Mouse (Mus musculus): ENCODE results near the gene Ccdc121.

The Ccdc121 gene

DNA sequence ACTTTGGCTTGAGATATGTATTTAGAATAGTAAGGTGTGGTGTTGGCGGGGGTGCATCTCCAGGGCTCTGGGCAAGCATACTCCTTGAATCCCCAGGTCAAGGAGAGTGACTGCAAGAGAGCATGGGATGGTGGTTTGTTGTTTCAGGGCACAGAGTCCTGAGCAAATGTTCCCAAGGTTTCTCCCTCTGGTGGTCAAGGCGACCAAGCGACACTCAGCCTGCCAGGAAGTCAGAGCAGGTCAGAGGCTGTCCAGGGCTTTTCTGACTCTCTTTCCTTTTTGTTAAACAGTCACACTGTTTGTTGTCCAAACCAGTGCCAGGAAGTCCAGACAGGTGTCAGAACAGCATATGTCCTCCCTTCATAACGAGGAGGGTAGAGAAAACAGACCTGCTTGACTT is at the start of gene Ccdc121:
Gene Ccdc121 (minus strand): TSS at position 145 of the 400 bp plus-strand sequence.
- DNase-seq (ENCODE audit: low read depth, low spot score): no peak

DNA sequence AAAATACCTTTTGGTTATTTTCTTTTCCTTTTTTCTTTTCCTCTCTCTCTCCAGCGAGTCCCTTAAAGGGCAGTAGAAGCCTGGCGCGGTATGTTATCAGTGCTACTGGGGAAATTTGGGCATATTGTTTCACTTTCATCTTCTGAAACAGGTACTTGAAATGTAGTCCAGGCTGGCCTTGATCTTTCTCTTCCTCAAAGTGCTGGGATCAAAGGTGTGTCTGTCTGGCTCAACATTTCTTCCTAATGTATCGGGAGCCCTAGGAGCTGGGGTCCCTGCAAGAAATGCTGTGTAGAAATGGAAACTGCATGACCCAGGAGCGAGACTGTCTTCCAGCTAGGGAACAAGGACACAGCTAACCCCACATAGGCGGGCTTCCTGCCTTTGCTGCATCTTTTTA is 49.1 kb upstream of the Ccdc121 start:
- no peak for DNase-seq (ENCODE audit: low read depth, low spot score)

DNA sequence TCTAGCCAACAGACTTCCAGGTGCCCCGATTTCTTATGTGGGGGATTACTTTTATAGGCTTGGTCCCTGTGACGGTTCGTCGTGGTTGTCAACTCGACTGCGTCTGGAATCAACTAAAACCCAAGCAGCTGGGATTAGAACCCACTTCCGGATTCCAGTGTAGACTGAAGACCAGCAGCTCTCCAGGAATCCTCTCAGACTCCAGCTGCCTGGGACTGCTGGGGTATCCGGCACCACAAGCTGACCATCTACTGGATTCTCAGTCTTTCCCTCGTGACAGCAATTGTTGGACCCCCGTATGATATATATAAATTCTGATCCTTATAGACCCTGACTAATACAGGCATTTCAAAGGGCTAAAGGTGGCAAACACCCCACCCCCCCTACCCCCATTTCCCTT is 48.4 kb upstream of the Ccdc121 start:
- no peak for DNase-seq (ENCODE audit: low read depth, low spot score)

DNA sequence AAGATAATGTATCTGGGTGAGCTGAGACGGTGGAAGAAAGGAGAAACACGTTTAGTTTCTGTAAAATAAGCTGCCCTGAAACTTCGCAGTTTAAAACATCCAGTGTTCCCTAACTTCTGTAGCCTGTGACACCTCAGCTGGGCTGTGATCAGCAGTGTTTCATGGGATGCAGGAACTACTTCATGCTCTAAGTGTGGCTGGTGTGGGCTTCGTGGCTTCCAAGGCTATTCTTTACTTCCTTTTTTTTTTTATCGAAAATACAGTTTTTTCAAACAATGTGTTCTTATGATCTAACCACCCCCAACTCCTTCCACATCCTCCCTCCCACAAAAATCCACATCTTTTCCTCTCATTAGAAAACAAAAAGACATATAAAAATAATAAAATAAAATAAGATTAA is 44.2 kb upstream of the Ccdc121 start:
- DNase-seq (ENCODE audit: low read depth, low spot score): no peak

DNA sequence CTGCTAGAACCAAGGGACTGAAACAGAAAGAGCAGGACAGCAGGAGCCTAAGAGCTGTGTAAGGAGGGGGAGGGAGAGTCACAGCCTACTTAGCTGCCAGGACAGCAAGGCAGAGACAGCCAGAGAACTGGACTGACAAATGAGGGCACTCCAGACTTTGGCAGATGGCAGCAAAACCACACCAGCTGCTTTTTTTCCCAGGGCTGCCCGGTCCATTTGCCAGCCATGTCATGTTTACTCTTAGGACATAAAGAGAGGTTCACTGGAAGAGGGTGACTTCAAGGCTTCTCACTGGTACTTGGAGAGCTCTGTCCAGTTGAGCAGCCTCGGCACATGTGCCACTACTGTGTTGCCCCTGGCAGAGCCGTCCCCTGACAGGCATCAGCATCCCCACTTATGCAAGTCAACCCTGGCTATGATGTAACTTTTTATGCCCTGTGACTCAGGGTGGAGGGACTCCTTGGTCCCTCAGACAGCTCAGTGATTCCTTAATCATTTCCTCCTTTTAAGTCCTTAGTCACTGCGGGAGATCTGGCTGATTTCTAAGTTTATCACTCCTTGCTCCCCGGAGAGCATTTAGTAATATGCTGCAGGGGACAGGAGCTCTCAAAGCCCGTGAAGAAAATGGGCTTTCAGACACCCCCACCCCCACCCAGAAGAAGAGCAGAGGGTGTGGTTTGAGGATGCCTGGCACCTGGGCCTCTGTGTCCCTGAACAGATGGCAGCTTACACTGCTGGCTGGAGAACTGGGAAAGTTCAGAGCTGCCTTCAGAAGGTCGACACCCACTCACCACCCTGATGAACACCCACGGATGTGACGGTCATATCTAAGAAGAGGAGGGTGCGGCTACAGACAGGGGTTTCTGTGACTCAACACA is 41.5 kb upstream of the Ccdc121 start:
- no peak for DNase-seq (ENCODE audit: low read depth, low spot score)

DNA sequence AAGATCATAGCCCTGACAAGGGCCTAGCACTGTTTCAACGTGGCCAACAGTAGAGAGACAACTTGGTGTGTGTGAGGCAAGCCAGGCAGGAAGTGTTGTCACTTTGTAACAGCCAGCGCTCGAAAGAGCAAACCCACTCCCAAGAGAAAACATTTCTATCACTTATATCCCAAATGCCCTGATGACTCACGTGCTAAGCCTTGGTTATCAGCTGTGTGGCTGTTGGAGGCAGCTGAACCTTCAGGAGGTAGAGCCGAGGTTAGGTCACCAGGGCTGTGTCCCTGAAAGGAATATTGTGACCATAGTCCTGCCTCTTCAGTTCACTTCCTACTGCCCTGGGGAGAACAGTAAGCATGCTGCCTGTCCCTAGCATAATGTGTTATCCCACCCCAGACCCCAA is 39.6 kb upstream of the Ccdc121 start:
- no peak for DNase-seq (ENCODE audit: low read depth, low spot score)

DNA sequence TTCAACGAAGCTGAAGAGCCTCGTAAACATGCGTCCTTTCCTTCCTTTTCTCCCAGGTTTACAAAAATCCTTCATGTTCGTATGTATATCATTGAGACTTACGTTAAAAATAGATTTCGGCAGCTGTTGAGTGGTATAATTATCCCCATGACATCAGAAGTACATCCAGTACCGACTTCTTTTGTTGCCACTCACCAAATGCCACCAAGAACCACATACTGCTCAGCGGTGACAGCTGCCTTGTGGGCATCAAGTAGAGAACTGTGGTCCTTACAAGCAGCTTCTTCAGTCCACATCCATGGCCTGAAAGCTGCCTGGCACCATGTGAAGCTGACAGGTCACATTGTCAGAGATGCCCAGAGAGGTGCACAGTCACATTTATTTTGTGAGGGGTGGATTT is 38.7 kb upstream of the Ccdc121 start:
- DNase-seq (ENCODE audit: low read depth, low spot score): no peak

DNA sequence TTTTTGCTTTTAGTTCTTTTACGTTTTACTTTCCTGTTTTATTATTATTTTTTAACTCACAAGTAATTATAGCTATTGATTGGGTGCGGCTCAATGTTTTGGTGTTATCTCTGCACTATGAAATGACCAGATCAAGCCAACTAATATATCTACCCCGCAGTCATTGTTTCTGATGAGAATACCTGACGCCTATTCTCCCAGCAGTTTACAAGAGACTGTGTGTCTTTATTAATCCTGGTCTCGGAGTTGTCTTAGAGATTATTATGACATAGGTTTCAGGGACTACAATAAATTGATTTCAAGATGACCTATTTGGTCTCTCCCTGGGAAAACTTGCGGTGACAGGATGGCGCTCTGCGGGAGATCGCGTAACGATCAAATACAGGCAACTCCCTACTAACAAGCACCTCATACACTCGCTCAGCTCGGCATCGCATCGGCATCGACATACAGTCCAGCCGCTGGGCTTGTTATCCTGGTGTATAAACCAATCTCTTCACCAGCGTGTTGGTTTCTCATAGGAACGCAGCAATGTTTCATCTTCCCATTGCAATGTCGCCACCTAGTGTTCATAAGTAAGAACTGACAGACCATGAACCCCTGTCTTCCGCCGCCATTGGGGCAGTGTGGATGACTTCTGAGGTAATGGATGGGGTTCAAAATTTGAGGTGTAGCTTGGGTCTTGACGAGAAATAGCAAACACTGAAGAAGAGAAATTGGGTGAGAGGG is 34.0 kb upstream of the Ccdc121 start:
- DNase-seq (ENCODE audit: low read depth, low spot score): peak; percentile 18

DNA sequence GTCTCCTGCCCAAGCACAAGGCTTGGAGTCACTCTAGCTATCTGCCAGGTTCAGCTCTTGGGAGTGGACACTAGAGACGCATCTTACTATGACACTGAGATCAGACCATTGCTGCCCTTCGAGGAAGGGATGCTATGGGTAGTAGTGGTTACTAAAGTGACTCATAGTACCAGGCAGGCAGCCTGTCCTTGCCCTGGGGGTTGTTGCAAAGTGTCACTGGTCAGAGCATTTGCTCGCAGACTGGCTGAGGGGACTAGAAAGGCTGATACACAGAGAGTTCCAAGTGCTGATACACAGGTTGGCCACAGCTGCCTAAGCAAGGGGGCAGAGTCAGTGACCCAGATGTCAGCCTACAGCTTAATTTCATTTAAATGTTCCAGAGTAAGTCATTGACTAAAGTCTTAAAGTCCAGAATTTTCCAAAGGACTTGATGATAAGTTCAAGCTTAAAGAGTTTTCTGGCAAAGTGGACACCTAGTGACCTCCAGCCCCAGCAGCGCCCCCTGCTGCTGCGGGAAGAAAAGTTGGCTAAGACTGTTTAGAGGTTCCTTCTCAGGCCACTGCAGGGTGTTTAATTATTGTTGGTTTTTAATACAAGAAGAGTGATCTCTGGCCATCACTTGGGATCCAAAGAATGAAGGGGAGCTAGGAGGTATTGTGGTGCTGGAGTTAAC is 32.6 kb upstream of the Ccdc121 start:
- no peak for DNase-seq (ENCODE audit: low read depth, low spot score)

DNA sequence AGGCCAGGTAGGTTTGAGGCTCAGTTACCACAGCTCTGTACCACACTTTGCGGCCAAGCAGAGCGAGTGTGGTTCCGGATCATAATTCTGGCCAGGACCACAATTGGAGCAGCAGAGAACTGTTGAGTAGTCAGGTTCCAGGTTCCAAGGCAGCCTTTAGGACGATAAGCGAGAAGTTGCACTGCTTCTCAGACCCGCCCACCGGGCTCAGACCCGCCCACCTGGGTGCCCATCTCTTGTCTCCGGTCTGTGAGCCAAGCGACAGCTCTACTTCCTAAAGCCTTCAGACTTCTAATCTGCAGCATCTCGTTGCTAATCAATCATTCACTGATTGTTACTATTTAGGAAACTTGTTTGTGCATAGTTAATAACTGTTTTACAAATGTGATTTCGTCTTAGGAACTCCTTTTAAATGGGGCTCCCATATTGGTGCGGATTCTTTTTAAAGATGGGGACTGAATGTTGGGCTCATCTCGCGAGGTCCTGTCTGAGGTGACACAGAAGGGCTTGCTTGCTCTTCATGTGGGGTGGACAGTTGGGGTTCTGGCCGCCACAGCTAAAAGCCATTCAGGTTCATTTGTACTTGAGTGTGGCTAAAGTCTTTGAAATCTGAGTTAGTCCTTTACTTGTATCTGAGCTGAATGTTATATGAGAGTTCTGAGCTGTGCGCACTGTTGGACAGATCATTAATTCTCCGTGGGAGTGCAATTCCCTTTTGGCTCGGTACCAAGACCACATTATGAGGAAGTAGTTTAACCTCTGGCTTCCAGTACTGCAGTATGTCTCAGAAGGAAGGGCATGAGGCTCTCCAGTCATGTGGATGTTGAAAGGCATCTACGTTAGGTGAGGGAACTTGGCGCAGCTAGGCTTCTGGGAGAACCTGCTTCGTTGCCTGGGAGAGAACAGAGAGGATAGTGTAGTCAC is 28.9 kb upstream of the Ccdc121 start:
- DNase-seq (ENCODE audit: low read depth, low spot score): no peak

DNA sequence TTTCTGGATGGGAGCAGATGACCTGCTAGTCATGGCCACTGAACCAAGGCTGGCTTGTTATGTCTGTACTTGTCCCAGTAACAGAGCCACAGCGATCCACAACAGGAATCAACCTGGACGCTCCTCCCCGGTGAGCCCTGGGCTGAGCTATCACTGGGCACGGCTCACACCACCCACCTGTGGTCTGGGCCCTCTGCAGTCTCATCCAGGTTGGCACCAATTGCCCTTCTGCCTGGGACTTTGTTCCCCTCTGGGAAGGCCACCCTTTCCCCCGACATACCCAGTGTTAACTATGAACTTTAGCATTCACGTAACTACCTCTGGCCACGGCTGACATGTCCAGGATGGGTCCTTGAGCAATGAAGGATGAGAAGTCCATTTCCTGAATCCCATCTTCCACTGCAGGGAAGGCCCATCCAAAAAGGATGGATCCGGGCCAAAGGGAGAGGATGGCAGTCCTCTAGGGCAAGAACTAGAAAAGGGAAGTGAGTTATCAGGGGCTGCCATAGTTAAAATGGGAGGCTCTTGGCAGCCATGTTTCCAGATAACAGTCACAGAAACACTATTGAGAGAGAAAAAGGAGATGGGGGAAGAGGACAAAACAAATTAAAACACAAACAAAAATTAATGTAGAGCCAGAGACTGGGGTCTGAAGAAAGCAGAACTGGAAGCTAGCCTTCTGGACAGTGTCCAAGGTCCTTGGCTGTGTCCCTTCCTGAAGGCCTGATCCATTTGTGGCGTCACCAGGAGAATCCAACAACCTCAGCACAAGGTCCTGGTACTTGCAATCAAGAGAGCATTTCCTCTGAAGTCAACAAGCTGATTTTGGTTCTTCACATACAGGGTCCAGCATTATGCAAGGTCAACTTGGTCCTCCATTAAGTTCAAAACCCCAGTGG is 26.6 kb upstream of the Ccdc121 start:
- DNase-seq (ENCODE audit: low read depth, low spot score): no peak

DNA sequence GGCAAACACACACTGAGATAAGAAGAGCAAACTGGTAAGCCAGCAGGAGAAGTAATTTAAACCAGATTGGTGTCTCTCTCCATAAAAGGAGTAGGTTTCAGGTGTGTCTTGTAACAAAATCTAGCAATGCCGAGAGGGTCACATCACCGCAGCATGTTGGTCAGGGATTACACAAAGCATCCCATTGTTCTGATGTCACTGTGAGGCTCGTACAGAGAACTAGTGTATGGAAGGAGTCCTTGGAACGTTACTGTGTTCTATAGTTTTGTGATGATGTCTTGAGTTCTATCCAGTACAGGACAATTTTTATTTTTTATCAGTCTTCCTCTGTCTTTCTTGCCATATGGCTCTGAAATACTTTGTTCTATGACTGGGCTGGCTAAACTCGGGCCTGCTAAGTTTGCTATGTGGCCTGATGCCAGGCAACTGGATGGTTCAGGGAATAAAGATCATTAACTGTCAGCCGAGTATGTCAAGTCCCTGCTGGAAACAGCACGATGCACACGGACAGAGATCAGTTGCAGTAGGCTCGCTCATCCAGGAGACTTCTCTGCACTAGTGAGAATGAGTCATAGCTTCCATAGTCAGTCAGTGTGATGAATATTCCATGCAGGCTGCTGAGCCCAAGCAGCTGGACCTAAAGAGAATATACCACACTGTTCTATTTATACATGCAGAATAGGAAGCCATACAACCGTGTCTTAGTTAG is 24.1 kb upstream of the Ccdc121 start:
- no peak for DNase-seq (ENCODE audit: low read depth, low spot score)

DNA sequence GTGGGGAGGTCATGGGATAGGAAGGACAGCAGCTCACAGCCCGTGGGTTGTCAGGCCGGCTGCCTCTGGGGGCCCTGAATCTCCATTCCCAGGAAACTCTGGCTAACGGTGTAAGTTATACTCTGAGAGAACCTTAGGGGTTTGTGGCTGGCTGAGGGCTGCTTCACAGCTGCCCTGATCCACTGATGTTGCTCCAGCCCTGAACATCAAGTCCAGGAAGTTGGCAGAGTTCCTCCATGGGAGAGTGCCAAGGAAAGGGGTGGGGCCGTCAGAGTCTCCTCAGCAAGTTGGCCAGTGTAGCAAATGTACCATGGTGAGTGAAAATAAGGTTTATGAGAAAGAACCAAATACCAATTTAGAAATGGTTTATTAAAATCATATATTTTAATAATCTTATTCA is 18.1 kb upstream of the Ccdc121 start:
- no peak for DNase-seq (ENCODE audit: low read depth, low spot score)

DNA sequence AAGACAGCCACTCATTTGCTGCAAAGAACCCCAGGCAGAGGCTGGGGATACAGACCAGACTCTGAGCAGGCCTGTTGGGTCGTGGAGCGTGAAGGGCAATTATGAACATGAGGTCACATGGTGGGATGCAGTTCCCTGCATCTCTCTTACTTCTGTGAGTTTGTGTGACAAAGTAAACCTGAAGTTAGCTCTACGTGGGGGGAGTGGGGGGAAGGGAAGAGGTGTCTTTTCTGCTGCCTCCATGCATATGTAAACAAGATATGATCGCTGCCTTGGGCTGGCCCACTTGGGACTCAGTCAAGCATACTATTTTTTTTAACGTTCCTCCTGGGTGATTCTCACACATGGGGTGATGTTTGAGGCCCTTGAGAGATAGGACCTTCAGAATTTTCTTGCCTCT is 14.7 kb upstream of the Ccdc121 start:
- DNase-seq (ENCODE audit: low read depth, low spot score): no peak

DNA sequence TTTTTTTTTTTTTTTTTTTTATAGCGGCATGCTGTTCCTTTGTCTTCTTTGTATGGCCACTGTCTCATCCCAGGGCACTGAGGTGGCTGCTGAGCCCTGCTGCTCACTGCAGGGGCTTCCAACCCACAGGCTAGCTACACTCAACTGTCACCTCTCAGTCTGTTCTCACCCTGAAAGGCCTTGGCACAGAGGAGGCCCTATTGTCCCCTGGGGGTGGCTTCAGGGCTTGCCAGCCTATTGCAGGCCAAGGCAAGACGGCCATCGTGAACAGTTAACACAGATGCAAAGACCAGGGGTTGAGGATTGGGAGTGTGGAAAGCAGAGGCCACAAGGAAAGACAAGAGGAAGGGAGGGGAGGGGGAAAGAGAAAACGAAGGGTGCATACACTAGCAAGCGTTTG is 12.6 kb upstream of the Ccdc121 start:
- no peak for DNase-seq (ENCODE audit: low read depth, low spot score)

DNA sequence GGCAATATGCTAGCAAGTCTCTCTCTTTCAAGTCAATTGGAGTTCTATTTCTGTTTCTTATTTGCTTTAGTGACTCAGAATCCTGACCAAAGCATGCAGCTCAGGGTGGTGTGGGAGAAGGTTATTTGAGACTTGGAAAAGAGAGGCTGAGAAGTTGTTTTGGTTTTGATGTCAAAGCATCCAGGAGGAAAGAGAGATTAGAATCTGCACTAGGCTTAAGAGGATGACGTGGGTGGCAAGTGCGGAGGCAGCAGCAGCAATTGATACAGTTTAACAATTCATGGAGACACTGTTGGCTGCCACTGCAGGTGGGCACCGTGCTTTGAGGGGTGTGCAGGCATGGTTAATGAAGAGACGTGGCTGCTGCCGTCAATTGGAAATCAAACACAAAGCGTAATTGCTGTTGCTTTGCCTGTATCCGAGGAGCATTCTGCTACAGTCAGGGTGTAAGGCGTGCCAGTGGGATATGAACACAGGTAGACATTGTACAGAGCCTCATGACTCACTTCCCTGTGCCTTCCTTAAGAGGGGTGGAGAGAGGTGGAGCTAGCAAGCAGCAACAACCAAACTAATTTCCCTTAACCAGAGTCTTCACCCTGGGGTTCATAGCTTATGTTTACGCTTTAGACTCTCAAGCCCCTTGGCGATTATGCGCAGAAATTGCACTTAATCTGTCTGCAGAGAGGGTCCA is 10.3 kb upstream of the Ccdc121 start:
- DNase-seq (ENCODE audit: low read depth, low spot score): no peak

DNA sequence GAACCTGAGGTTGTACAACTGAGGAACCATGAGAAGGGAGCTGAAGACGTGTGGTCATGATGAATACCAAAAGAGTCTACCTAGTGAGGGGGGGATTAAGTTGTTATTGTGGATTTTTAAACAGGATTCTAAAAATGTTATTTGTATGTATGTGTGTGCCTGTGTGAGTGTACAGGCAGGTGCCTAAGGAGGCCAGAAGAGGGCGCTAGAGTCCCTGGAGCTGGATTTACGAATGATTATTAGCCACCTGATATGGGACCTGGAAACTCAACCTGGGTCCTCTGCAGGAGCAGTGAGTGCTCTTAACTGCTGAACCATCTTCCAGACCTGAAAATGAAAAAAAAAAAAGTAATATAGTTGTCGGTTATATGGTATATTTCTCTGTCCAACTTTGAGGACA is 7.9 kb upstream of the Ccdc121 start:
- DNase-seq (ENCODE audit: low read depth, low spot score): no peak

DNA sequence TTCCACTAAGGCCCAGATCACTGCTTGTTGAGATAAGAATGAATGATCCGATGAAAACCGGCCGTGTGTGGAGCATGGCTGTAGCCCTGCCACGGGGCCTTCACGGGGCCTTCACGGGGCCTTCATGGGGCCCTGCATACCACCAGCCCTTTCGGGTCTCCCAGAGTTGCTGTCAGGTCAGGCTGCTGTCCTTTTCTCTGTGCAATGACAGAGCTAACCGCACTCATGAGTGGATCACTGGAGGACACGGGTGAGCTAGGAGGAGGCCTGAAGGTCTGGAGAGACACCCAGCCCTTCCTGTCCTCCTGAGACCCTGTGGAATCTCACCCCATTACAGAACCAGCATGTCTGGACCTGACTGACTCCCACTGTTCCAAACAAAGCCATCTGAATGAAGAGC is 6.8 kb upstream of the Ccdc121 start:
- DNase-seq (ENCODE audit: low read depth, low spot score): no peak

DNA sequence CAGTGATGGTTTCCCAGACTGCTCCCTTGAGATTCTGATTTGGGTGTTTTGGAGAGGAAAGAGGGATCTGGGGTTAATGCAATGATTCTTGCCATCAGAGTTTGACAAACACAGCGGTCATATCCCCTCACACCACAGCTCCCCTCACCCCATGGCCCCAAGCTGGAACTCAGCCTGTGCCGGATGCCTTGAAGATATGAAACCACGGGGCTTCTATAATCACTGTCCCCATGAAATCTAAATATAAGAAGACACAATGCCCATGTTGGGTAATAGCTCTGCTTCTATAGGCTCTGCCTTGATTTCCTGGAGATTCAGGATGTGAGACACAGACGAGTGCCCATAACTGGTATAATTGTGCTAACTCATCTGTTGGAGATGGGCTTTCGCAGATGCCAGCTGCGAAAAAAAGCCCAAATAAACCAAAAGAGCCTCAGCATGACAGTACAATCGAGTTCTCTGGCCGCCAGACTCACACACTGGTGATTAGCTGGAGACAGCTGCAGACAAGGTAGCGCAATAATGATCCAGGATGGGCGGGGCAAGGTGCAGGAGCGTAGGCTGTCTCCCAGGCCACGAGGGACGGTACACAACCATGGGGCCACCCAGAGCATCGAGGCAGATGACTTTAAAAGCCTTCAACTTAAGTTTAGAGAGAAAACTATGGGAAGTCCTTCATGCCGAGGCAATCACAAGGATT is 1.3 kb upstream of the Ccdc121 start:
- no peak for DNase-seq (ENCODE audit: low read depth, low spot score)
